Mouse (Mus musculus) bone marrow macrophage, adult 2 months (primary cell): ENCODE measurements around the gene Ugt1a1. TPM values are rescaled to one million over a fixed set of nuclear protein-coding genes. Genes with fewer than 3 reads are reported as not detected.

Source experiments
- H3K27ac ChIP-seq: 2 replicates; pipeline ENCODE4 v1.5.1; 2012; ENCODE audit warnings: low read depth, low read length; ENCODE audit not compliant: insufficient read depth
- H3K4me1 ChIP-seq: 2 replicates; pipeline ENCODE4 v1.6.1; 2012; ENCODE audit warnings: low read length; ENCODE audit not compliant: control insufficient read depth, insufficient read depth
- H3K4me3 ChIP-seq: 2 replicates; pipeline ENCODE4 v1.5.1; 2012; ENCODE audit warnings: mild to moderate bottlenecking, low read length, moderate library complexity; ENCODE audit not compliant: insufficient read depth
- CTCF ChIP-seq: IDR thresholded peaks from 2 replicates; pipeline ENCODE4 v1.5.1; 2012; ENCODE audit warnings: low read depth, mild to moderate bottlenecking, low read length, moderate library complexity
- POLR2A ChIP-seq: IDR thresholded peaks from 2 replicates; pipeline ENCODE4 v1.6.1; 2012; ENCODE audit warnings: mild to moderate bottlenecking, low read depth, low read length, borderline replicate concordance
- polyA plus RNA-seq: library from polyadenylated mRNA; stranded (reverse); fragments of >200 nt; gene quantifications from 2 replicates; pipeline ENCODE4 v1.2.4, GENCODE M21; 2012; ENCODE audit not compliant: missing spikeins, insufficient read depth, insufficient read length

Ugt1a1 gene
- polyA plus RNA-seq, 1 experiment, result 12.7 TPM

DNA sequence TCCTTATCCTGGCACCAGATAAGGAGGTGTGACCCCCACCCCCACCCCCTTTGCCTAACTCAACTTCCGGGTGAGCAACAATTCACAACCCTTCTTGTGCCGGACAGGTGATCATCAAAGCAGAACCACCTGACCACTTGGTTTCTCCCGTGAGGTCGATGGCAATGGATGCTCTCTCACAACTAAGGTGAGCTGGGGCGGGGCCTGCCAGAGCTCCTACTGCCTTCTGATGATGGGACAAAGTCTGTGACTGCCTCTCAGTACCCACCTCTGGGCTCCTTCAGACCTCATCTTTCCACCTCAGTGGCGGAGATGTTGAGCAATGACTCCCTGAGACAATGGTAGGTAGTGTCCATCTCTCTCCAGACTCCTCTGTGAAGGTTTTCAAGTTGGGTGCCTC lies 34.1 kb downstream of the Ugt1a1 start:
- Histone ChIP-seq H3K4me3 (no peak overlapping the region), H3K4me1 (no peaks in the 10 kb centered on the region), H3K27ac (no peak overlapping the region)
- TF ChIP-seq POLR2A, result no peak
- TF ChIP-seq CTCF, result no peak

DNA sequence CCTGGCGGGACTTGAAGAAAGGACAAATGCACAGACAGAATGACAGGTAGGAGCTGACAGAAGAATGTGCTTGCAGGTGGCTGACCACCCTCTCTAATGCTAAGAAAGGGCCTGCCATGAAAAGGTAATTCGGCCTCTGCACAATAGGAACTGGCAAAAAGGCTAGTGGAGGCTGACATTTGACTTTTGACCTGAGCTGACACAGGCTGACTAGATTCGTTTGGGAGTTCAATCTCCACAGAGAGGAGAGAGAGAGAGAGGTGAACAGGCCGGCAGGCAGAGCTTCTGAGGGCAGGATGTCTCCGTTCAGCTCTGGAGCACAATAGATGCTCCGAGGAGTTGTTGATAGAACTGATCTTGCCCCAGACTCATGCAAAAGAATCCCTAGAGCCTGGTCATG lies 34.6 kb downstream of the Ugt1a1 start:
- Histone ChIP-seq H3K27ac (no peak overlapping the region), H3K4me3 (no peak overlapping the region), H3K4me1 (no peaks in the 10 kb centered on the region)
- TF ChIP-seq CTCF, result no peak
- no peak for TF ChIP-seq POLR2A

DNA sequence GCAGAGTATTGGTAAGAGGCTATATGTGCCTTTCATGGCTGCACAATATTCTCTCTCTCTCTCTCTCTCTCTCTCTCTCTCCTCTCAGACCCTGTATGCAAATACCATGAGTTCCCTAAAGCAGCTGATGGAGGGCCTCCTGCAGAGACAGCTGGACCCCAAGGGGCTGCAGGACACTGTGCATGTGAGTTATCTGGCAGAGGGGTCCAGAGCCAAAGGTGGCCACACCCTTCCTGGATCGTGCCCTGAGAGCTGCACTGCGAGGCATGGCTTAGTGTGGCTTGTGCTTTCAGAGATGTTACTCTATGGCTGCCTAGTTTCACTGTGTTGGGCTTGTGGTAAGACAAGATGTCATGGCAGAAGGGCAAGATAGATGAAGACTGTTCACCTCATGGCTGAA lies 35.9 kb downstream of the Ugt1a1 start:
- Histone ChIP-seq H3K4me1 (no peaks in the 10 kb centered on the region), H3K4me3 (no peak overlapping the region), H3K27ac (no peak overlapping the region)
- TF ChIP-seq CTCF (no peak), POLR2A (no peak)

DNA sequence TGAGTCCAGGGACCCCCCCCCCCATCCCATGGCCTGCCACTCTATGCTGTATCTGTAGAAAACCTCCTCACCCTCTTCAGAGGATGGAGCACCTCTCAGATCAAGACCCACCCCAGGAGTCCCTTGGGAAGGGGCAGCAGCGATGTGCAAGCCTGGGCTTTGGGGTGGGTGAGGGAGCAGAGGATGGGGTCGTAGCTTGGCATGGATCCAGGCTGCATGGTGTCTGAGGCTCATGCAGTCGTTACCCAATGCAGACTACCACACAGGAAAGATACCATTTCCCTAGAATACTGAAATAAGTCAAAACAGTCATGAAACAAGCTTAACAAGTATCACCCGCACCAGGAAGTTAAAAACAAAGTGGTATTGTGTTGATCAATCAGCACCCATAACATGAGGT lies 36.9 kb downstream of the Ugt1a1 start:
- no peak for TF ChIP-seq CTCF
- H3K27ac ChIP-seq, result no peak overlapping the region
- no peak overlapping the region for H3K4me3 ChIP-seq
- no peaks in the 10 kb centered on the region for H3K4me1 ChIP-seq

GRCm38 (mm10) chr1:88249596-88249995 lies 37.8 kb downstream of the Ugt1a1 start:
- TF ChIP-seq POLR2A (no peak), CTCF (no peak)
- Histone ChIP-seq H3K27ac (no peak overlapping the region), H3K4me3 (no peak overlapping the region), H3K4me1 (no peaks in the 10 kb centered on the region)

GRCm38 (mm10) chr1:88250023-88250422 lies 38.3 kb downstream of the Ugt1a1 start:
- TF ChIP-seq CTCF (no peak), POLR2A (no peak)
- Histone ChIP-seq H3K4me1 (no peaks in the 10 kb centered on the region), H3K27ac (no peak overlapping the region), H3K4me3 (no peak overlapping the region)

DNA sequence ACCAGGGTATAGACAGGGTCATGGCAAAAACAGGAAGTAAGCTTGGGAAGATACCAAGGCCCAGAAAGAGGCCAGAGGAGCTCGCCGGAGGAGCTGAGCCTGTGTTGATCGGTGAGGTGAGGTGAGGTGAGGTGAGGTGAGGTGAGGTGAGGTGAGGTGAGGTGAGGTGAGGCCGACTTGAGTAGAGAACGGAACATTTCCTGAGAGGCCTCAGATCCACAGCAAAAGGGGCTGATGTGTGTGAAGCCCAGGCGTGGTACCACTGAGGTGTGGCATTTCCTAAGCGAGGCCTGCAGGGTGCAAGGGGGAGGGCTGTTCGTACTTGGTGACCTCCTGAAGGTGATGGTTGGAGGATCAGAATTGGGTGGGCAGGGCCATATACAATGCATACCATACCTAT lies 41.3 kb downstream of the Ugt1a1 start:
- TF ChIP-seq POLR2A (no peak), CTCF (no peak)
- H3K27ac ChIP-seq, result no peak overlapping the region
- H3K4me1 ChIP-seq, result no peaks in the 10 kb centered on the region
- no peak overlapping the region for H3K4me3 ChIP-seq

- TF ChIP-seq POLR2A (no peak), CTCF (no peak)
- Histone ChIP-seq H3K4me3 (no peak overlapping the region), H3K27ac (no peak overlapping the region), H3K4me1 (no peaks in the 10 kb centered on the region)
These were observed 41.8 kb downstream of the Ugt1a1 start for GRCm38 (mm10) chr1:88253540-88253939.

GRCm38 (mm10) chr1:88254793-88255465 lies 43.2 kb downstream of the Ugt1a1 start:
- TF ChIP-seq POLR2A (no peak), CTCF (no peak)
- H3K4me3 ChIP-seq, result no peak overlapping the region

GRCm38 (mm10) chr1:88255466-88255857 lies 43.7 kb downstream of the Ugt1a1 start:
- Histone ChIP-seq H3K4me1 (no peaks in the 10 kb centered on the region), H3K4me3 (no peak overlapping the region), H3K27ac (no peak overlapping the region)
- no peak for TF ChIP-seq POLR2A
- TF ChIP-seq CTCF, result no peak

More at GRCm38 (mm10) chr1:88254793-88255465, 43.2 kb downstream of the Ugt1a1 start:
- no peak overlapping the region for H3K27ac ChIP-seq
- no peaks in the 10 kb centered on the region for H3K4me1 ChIP-seq
